Mouse (Mus musculus): ENCODE results near the gene Nudt17.

DNA sequence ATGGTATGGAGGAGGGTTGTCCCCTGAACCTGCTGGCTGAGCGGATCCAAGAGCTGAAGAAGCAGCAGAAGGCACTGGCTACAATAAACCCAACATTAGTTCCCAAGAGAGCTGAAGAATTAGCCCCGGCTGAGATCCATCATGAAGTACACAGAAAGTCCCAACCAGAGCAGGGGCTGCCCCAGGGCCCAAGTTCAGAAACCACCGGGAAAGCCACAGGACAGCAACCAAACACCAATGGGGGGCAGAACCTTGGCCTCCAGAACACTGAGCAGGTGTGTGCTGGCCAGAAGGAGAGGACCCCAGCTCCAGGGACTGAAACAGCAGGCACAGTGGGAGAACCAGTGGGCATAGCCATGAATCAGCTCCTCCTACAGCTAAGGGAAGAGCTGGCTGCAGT is 24.9 kb downstream of the Nudt17 start:
- TF ChIP-seq CTCF (IDR thresholded peaks at IDR 0.05; ENCODE audit: borderline replicate concordance, control insufficient read depth, extremely low read depth, insufficient read depth, low read length, poor library complexity) (no peak), POLR2A (IDR thresholded peaks at IDR 0.05; ENCODE audit: control insufficient read depth, extremely low read depth, insufficient read depth, low read length, poor library complexity) (no peak)

All from thymus, adult 2 months (tissue).